Mouse (Mus musculus) midbrain, embryonic 16.5 days (tissue): ENCODE results near the gene Angpt4. TPM values are rescaled to one million over a fixed set of nuclear protein-coding genes. Genes with fewer than 3 reads are reported as not detected.
A peak's percentile ranks its signal among the peaks of the same experiment; 100 is the strongest.

Experiments used
- ATAC-seq: fragments of 200-750 bp; cut with Nextera tagmentation; 2 replicates; pipeline ENCODE4 v1.8.0; 2017; ENCODE audit warnings: moderate TSS enrichment
- H3K27ac ChIP-seq: fragments of 300-500 bp; sonication (generic); 2 replicates; pipeline ENCODE4 v1.5.1; 2014; ENCODE audit warnings: mild to moderate bottlenecking, low read length, mixed read lengths
- H3K27me3 ChIP-seq: fragments of 300-500 bp; sonication (generic); 2 replicates; pipeline ENCODE4 v1.6.1; 2014; ENCODE audit warnings: low read depth, low read length, mixed read lengths; ENCODE audit not compliant: control insufficient read depth, insufficient read depth
- H3K36me3 ChIP-seq: fragments of 300-500 bp; sonication (generic); 2 replicates; pipeline ENCODE4 v1.6.1; 2014; ENCODE audit warnings: mild to moderate bottlenecking, low read length, moderate library complexity, mixed read lengths; ENCODE audit not compliant: control insufficient read depth, insufficient read depth
- H3K4me1 ChIP-seq: fragments of 300-500 bp; sonication (generic); 2 replicates; pipeline ENCODE4 v1.6.1; 2014; ENCODE audit warnings: mild to moderate bottlenecking, low read length, mixed read lengths; ENCODE audit not compliant: control insufficient read depth, insufficient read depth
- H3K4me2 ChIP-seq: fragments of 300-500 bp; sonication (generic); 2 replicates; pipeline ENCODE4 v1.6.1; 2014; ENCODE audit warnings: mild to moderate bottlenecking, low read length, mixed read lengths
- H3K4me3 ChIP-seq: fragments of 300-500 bp; sonication (generic); 2 replicates; pipeline ENCODE4 v1.5.1; 2014; ENCODE audit warnings: low read depth, mild to moderate bottlenecking, low read length, moderate library complexity, mixed read lengths
- H3K9ac ChIP-seq: fragments of 300-500 bp; sonication (generic); 2 replicates; pipeline ENCODE4 v1.6.1; 2014; ENCODE audit warnings: low read depth, low read length, mixed read lengths
- H3K9me3 ChIP-seq: fragments of 300-500 bp; sonication (generic); replicated peaks from 2 replicates; pipeline ENCODE4 v1.6.1; 2014; ENCODE audit warnings: mild to moderate bottlenecking, low read length, mixed read lengths; ENCODE audit not compliant: control insufficient read depth, poor library complexity, severe bottlenecking
- WGBS: fragments of 180-500 bp; shearing (Covaris S2); extraction: QIAGEN DNeasy Blood & Tissue Kit; methylation state at CpG from one replicate; pipeline ENCODE4 v1.1.7; 2014; 5-methylcytosine and 5-hydroxymethylcytosine counted together
- polyA plus RNA-seq: library from polyadenylated mRNA; unstranded; fragments of >200 nt; fragmentation: Nextera tagmentation; extraction: Ambion mirVana; gene quantifications from 2 replicates; pipeline ENCODE4 v1.2.1, GENCODE M21; 2015

Gene Angpt4
- polyA plus RNA-seq, 1 experiment from 2014 or later = 0.30 TPM

- H3K27me3 ChIP-seq = no peaks in the 10 kb centered on the region
- WGBS = 30% methylated on average over 3 of the region's 3 CpGs
Measured at GRCm38 (mm10) chr2:151980355-151980693, 69.3 kb downstream of the Angpt4 start.

DNA sequence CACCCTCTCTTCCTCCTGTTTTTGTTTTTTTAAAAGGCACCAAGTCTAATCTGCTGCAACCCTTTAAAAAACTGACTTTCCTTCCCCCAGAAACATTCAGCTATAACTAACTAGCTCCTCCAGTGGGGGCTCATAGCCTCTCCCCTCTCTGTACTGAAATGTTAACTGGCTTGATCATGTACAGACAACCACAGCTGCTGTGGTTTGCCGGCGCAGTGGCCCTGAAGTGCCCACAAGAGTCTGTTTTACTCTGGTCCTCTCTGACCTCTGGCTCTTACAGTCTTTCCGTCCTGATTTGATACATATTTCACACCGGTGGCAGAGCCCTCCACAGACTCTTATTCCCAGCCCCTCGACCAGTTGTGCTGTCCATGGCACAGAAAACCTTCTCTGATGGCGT is 70.3 kb downstream of the Angpt4 start:
- H3K4me2 ChIP-seq = no peak overlapping the region
- no peak for ATAC-seq
- 86% methylated on average over 6 of the region's 6 CpGs for WGBS
- peaks cover 14% of the 10 kb centered on the region for H3K4me1 ChIP-seq
- no peak overlapping the region for H3K4me3 ChIP-seq
- H3K9me3 ChIP-seq = no peaks in the 10 kb centered on the region
- no peak overlapping the region for H3K27ac ChIP-seq
- no peak overlapping the region for H3K9ac ChIP-seq
- H3K27me3 ChIP-seq = no peaks in the 10 kb centered on the region
- no peaks in the 10 kb centered on the region for H3K36me3 ChIP-seq

More at GRCm38 (mm10) chr2:151980355-151980693, 69.3 kb downstream of the Angpt4 start:
- peak overlapping the region; percentile 82; the same call in 1 of the 2 replicates for H3K9ac ChIP-seq
- peaks cover 14% of the 10 kb centered on the region for H3K4me1 ChIP-seq
- ATAC-seq = peak; percentile 54
- H3K4me3 ChIP-seq = peak overlapping the region; percentile 77
- peak overlapping the region; percentile 59 for H3K4me2 ChIP-seq
- H3K36me3 ChIP-seq = no peaks in the 10 kb centered on the region
- peak overlapping the region; percentile 66 for H3K27ac ChIP-seq
- H3K9me3 ChIP-seq = no peaks in the 10 kb centered on the region

DNA sequence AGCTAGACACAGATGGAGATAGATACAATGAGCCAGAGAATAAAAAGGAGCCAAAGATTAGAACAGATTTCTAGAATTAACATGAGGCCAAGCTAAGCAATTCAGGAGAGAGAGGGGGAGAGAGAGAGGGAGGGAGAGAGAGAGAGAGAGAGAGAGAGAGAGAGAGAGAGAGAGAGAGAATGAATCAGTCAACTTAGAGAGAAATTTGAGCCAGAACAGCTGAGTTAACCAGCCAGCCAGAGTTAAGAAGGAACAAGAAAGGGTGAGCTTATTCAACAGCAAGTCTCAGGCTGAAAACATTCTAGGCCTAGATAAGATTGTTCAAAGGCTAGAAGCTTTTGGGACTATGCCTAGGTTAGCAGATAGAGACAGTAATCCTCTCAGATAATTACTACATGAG is 71.5 kb downstream of the Angpt4 start:
- Histone ChIP-seq H3K9ac (no peak overlapping the region), H3K27ac (no peak overlapping the region), H3K4me1 (peaks cover 14% of the 10 kb centered on the region), H3K36me3 (no peaks in the 10 kb centered on the region), H3K27me3 (no peaks in the 10 kb centered on the region), H3K4me2 (no peak overlapping the region), H3K9me3 (no peaks in the 10 kb centered on the region), H3K4me3 (no peak overlapping the region)
- no peak for ATAC-seq

DNA sequence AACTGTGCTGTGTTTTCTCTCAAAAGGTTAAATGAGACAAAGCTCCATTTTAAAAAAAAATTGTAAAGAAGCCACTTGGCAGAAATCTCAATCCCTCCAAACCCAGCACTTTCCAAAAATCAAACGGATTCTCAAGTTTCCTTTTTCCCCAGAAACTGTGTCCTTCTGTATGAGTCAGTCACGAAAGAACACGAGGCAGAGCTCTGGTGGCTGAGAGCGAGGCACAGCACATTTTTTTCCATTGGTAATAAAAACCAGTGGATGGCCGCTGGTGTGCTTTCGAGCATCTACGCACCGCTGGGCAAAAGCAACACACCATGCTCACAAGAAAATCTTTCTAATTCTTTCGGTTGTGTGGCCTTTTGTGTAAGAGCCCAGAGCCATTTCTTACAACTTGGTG is 73.0 kb downstream of the Angpt4 start:
- Histone ChIP-seq H3K4me1 (peaks cover 11% of the 10 kb centered on the region), H3K27me3 (no peaks in the 10 kb centered on the region), H3K4me2 (no peak overlapping the region), H3K9ac (no peak overlapping the region), H3K4me3 (no peak overlapping the region), H3K36me3 (no peaks in the 10 kb centered on the region), H3K9me3 (no peaks in the 10 kb centered on the region), H3K27ac (no peak overlapping the region)
- ATAC-seq = no peak
- 58% methylated on average over 9 of the region's 9 CpGs for WGBS

DNA sequence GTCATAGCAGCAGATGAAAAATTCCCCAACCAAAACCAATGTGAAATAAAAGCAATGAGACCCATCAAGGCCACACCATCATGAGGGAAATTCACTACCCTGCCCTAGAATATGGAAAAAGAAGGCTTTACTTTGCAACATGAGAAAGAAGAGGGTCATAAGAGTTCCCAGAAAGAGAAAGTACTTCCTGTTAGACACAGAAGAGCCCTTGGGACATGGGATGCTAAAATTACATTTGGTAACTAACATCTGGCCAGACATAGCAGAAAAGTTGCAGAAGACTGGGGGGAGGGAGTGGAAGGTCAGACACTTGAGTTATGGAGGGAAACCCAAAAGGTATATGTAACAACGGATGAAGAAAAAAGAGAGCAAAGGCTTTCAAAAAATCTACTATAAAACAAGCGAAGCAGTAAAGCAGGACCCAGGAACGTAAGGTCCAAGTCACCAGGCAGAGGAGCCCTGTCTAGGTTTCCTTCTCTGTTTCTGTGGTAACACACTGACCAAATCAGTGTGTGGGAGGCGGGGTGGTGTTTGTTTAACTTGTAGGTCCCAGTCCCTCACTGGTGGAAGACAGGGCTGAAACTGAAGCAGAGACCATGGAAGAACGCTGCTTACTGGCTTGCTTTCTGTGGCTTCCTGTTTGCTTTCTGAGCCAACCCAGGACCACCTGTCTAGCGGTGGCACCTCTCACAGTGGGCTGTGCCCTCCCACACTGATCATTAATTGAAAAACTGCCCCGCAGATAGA is 74.6 kb downstream of the Angpt4 start:
- Histone ChIP-seq H3K27me3 (no peaks in the 10 kb centered on the region), H3K27ac (no peak overlapping the region), H3K4me2 (no peak overlapping the region), H3K36me3 (no peaks in the 10 kb centered on the region), H3K4me1 (peaks cover 2% of the 10 kb centered on the region), H3K4me3 (no peak overlapping the region), H3K9ac (no peak overlapping the region), H3K9me3 (no peaks in the 10 kb centered on the region)
- 72% methylated on average over 7 of the region's 7 CpGs for WGBS
- no peak for ATAC-seq

DNA sequence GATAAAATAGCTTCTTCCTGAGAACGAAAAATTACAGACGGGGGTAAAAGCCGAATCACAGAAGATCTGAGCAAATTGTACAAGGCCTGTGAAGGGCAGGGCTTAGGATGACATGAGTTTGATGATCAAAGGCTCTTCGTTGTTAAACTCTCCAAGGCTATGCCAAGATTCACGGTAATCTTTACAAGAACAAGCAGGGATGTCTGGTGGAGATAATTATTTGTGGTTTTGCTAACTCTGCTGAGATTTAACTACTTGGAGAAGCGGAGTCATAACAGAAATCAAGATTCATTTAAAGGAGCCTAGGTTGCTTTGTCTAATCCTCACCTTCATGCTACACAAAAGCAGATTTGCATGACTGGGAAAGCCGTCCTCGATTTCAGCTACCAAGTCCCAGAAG is 75.9 kb downstream of the Angpt4 start:
- no peak overlapping the region for H3K4me2 ChIP-seq
- H3K4me3 ChIP-seq = no peak overlapping the region
- no peaks in the 10 kb centered on the region for H3K36me3 ChIP-seq
- H3K9me3 ChIP-seq = no peaks in the 10 kb centered on the region
- no peak for ATAC-seq
- H3K27me3 ChIP-seq = no peaks in the 10 kb centered on the region
- no peak overlapping the region for H3K27ac ChIP-seq
- WGBS = 79% methylated on average over 8 of the region's 8 CpGs
- H3K4me1 ChIP-seq = no peaks in the 10 kb centered on the region
- H3K9ac ChIP-seq = no peak overlapping the region

DNA sequence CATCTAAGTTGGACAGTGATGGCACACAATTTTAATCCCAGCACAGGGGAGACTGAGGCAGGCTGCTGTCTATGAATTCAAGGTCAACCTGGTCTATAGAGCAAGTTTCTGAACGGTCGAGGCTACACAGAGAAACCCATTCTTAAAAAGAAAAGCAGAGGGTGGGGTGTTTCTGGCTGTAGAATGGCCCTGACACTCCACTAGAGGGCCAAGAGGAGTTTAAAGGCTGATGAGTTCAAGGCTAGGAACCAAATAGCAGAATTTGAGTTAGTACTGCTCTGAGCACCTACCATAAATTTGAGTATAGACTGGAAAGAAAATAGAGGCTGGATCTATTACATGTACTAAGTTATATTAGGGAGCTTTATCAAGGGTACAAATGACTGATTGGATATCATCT is 78.0 kb downstream of the Angpt4 start:
- ATAC-seq = no peak
- Histone ChIP-seq H3K36me3 (no peaks in the 10 kb centered on the region), H3K4me3 (no peak overlapping the region), H3K27me3 (no peaks in the 10 kb centered on the region), H3K4me2 (no peak overlapping the region), H3K27ac (no peak overlapping the region), H3K9ac (no peak overlapping the region), H3K4me1 (no peaks in the 10 kb centered on the region), H3K9me3 (no peaks in the 10 kb centered on the region)
- 44% methylated on average over 2 of the region's 2 CpGs for WGBS

DNA sequence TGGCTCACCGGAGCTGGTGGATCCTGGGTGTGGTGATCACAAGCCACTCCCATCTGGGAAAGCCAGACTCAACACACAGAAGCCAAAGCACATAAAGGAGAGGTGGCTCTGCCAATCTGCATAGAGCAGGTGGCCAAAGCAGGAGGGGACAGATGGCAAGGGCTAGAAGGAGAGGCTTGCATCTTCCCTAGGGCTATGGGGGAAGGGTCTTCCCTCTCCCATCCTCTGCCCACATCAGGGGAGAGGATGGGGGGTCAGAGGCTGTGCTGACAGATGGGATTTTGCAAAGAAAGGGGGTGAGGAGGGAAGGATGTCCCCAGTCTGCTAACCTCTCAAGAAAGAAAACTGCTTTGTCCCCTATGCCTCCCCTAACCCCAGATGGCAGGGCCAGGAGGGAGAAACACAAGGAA is 80.0 kb downstream of the Angpt4 start:
- Histone ChIP-seq H3K27me3 (peaks cover 6% of the 10 kb centered on the region), H3K4me1 (no peaks in the 10 kb centered on the region), H3K27ac (no peak overlapping the region), H3K4me2 (no peak overlapping the region), H3K4me3 (no peak overlapping the region), H3K9ac (no peak overlapping the region), H3K9me3 (no peaks in the 10 kb centered on the region), H3K36me3 (no peaks in the 10 kb centered on the region)
- WGBS = 0% methylated on average over 1 of the region's 1 CpGs
- no peak for ATAC-seq

DNA sequence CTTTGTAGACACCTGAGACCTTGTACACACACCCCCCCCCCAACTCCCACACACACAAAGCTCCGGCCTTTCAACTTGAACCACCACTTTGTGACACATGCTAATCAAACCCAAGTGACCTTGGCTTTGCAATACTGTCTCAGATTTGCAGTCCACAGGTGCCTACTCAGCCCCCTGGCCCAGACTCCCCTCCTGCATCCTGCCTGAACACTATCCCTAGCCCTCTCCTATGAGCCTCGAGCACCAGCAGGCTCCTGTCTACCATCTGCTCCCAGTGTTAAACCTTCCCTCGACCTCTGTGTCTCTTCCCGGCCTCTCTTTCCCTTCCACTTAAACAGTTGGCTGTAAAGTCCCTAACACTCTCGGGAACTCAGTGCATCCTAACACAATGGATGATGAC is 80.4 kb downstream of the Angpt4 start:
- H3K4me3 ChIP-seq = no peak overlapping the region
- no peak for ATAC-seq
- H3K36me3 ChIP-seq = no peaks in the 10 kb centered on the region
- no peaks in the 10 kb centered on the region for H3K9me3 ChIP-seq
- WGBS = 36% methylated on average over 5 of the region's 5 CpGs
- H3K9ac ChIP-seq = no peak overlapping the region
- H3K4me1 ChIP-seq = no peaks in the 10 kb centered on the region
- H3K27me3 ChIP-seq = peaks cover 10% of the 10 kb centered on the region
- no peak overlapping the region for H3K27ac ChIP-seq
- no peak overlapping the region for H3K4me2 ChIP-seq
